Mouse (Mus musculus): ENCODE measurements around the gene Gm20890. TPM values are rescaled to one million over a fixed set of nuclear protein-coding genes. Genes with fewer than 3 reads are reported as not detected.
"Not testable (repeated sequence)": the region's sequence is repeated elsewhere in the genome, so short reads cannot be mapped to it uniquely, and the experiment has no call there.

The Gm20890 gene
- not detected in 2 replicates for polyA plus RNA-seq (2012; rRNA removed)

DNA sequence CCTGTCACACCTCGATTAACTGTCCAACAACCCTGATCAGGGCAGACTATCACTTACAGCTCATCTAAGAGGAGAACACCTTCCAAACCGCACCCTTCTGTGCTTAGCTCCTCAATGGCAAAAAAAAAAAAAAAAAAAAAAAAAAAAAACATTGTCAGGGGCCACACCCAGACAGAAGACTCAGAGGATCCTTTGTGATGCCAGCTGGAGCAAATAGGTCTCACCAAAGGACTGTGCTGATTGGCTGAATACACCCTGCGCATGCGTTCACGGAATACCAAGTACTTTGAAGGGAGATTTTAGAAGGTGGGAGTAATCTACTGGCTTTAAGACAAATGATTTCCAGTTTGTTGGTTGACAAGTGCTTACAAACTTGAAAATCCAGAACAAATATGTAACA is at the start of gene Gm20890:
Gene Gm20890 (minus strand): TSS at position 101 of the 400 bp plus-strand sequence.
- no CpG with 5 or more reads among the region's 5 CpGs for WGBS
- DNase-seq; H3K4me1 ChIP-seq (ENCODE audit: control insufficient read depth, insufficient read depth, low read length): not testable (repeated sequence)

More for the DNA sequence above, at the start of gene Gm20890:
- not testable (repeated sequence) for H3K4me3 ChIP-seq (replicated peaks; ENCODE audit: extremely low read depth, low read depth, low read length)

Measured in lung, adult 2 months (tissue).